14 mouse cellular contexts compared by ENCODE assay signal in the genomic region with DNA sequence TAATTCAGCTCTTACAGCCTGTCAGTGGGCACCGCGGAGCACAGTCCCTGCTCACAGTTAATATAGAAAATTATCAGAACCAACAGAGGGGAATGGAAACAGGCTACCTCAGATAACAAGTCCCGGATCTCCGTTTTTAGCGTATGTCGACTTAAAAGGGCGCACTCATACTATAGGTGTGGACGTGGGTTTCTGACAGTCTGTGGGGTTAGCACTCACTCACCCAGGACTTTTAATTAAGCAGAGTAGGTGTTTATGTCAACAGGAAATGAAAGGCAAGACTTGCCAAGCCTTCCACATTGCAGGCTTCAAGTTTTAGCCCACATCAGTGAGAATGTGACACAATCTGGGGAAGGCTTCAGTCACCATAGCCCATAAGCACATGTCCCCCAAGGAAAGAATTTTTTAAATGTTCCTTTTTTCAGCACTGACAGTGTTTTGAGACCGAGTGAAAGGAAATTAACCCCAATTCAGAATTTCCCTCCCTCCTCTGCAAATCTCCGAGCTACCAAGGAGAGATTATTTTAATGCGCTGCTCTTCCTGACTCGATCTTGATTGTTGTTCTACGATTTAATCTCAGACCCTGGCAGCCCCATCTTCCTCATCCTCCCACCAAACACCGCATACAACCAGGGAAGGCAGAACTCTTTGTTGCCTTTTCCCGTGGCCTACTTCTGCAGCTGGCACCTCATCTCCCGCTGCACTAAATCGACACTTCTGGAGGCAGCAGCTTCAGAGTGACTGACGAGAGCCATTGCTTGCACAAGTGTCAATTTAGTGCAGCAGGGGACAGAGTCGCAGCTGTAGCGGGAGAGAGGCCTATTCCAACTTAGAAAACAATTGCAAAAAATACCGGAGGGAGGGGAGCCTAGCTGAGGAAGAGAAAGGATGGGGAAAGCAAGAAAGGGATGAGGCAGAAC.
DNase-seq lines count a peak whose midpoint lies in the region; ATAC-seq and TF ChIP-seq lines count a peak whose summit lies in the region.
"Had no signal": no experiment of that assay in that cellular context is flagged by ENCODE, and none has a peak within 500 bp of the region (broad histone marks: within the 10 kb centered on the region; RNA-seq: fewer than 3 reads in every experiment).

No protein-coding gene starts in this region.

- H3K4me2 ChIP-seq in heart, postnatal 0 days (ENCODE audit: low read depth, low read length), result peak overlapping the region; percentile 56
- no peak overlapping the region for H3K4me2 ChIP-seq in forebrain, embryonic 11.5 days (ENCODE audit: low read depth, low read length, severe bottlenecking)
- peak overlapping the region; percentile 26 for H3K4me2 ChIP-seq in neural tube, embryonic 15.5 days
- no peak overlapping the region; the same call in 1 of the 2 replicates for H3K4me2 ChIP-seq in lung, postnatal 0 days (replicated peaks; ENCODE audit: low read depth, low read length)
- H3K4me2 ChIP-seq: liver, embryonic 15.5 days had no signal

- H3K4me1 ChIP-seq in heart, postnatal 0 days (ENCODE audit: control insufficient read depth, insufficient read depth), result peaks cover 11% of the 10 kb centered on the region; the same call in 1 of the 2 replicates
- no peaks in the 10 kb centered on the region for H3K4me1 ChIP-seq in heart, adult 2 months (ENCODE audit: control insufficient read depth, insufficient read depth, low read length)
- peaks cover 7% of the 10 kb centered on the region; the same call in 1 of the 2 replicates for H3K4me1 ChIP-seq in forebrain, embryonic 11.5 days (replicated peaks; ENCODE audit: control insufficient read depth, insufficient read depth, low read length)
- H3K4me1 ChIP-seq in neural tube, embryonic 15.5 days, result peaks cover 4% of the 10 kb centered on the region
- H3K4me1 ChIP-seq in lung, postnatal 0 days (ENCODE audit: insufficient read depth, low read depth, low read length), result no peaks in the 10 kb centered on the region
- H3K4me1 ChIP-seq: liver, embryonic 15.5 days had no signal

- no peak overlapping the region for H3K27ac ChIP-seq in heart, postnatal 0 days (ENCODE audit: low read depth)
- no peak overlapping the region for H3K27ac ChIP-seq in heart, adult 2 months
- peak overlapping the region; percentile 46; the same call in 1 of the 2 replicates for H3K27ac ChIP-seq in forebrain, embryonic 11.5 days (ENCODE audit: low read depth, low read length)
- H3K27ac ChIP-seq in neural tube, embryonic 15.5 days (replicated peaks), result peak overlapping the region; percentile 34; the same call in 1 of the 2 replicates
- H3K27ac ChIP-seq in lung, postnatal 0 days (ENCODE audit: low read length), result no peak overlapping the region
- H3K27ac ChIP-seq: gastrocnemius, adult 2 months; liver, embryonic 15.5 days had no signal

- no peaks in the 10 kb centered on the region for H3K79me2 ChIP-seq in heart, adult 2 months (replicated peaks; ENCODE audit: control insufficient read depth, insufficient read depth, low read length)

- intact Hi-C loops in heart, adult 2 months (cut with DNase I), result no loop called here

- DNase-seq in heart, postnatal 0 days (ENCODE audit: low spot score), result no peak
- no peak for DNase-seq in heart, adult 2 months
- no peak for DNase-seq in forebrain, embryonic 11.5 days (ENCODE audit: low spot score)
- DNase-seq in hindlimb bud, embryonic 11.5 days (ENCODE audit: extremely low spot score, low read depth, low spot score), result peak; percentile 22
- no peak for DNase-seq in gastrocnemius, postnatal 10 days
- DNase-seq in lung, postnatal 0 days (ENCODE audit: low spot score), result no peak
- DNase-seq: cerebellum, adult 11-12 months; gastrocnemius, adult 2 months; kidney, postnatal 4 days; thymus, postnatal 14 days had no signal

- no peaks in the 10 kb centered on the region for H3K27me3 ChIP-seq in heart, postnatal 0 days (ENCODE audit: control insufficient read depth, insufficient read depth, low read length)
- H3K27me3 ChIP-seq in heart, adult 2 months (ENCODE audit: control insufficient read depth, insufficient read depth, low read length), result no peaks in the 10 kb centered on the region
- H3K27me3 ChIP-seq in forebrain, embryonic 11.5 days (ENCODE audit: control insufficient read depth, insufficient read depth, low read length), result no peaks in the 10 kb centered on the region
- no peaks in the 10 kb centered on the region for H3K27me3 ChIP-seq in neural tube, embryonic 15.5 days (replicated peaks)
- H3K27me3 ChIP-seq in lung, postnatal 0 days (replicated peaks; ENCODE audit: insufficient read depth, low read length), result no peaks in the 10 kb centered on the region
- H3K27me3 ChIP-seq: CH12.LX; liver, embryonic 15.5 days had no signal

- no peaks in the 10 kb centered on the region for H3K9me3 ChIP-seq in heart, postnatal 0 days (replicated peaks; ENCODE audit: control insufficient read depth, low read length)
- H3K9me3 ChIP-seq in forebrain, embryonic 11.5 days (ENCODE audit: control insufficient read depth, low read length), result no peaks in the 10 kb centered on the region
- H3K9me3 ChIP-seq in neural tube, embryonic 15.5 days (replicated peaks), result no peaks in the 10 kb centered on the region
- no peaks in the 10 kb centered on the region for H3K9me3 ChIP-seq in lung, postnatal 0 days (ENCODE audit: low read length)
- H3K9me3 ChIP-seq: liver, embryonic 15.5 days had no signal

- no peak for TF ChIP-seq CTCF in heart, postnatal 0 days (IDR thresholded peaks at IDR 0.05; ENCODE audit: low read depth)
- TF ChIP-seq CTCF in heart, adult 2 months (IDR thresholded peaks at IDR 0.05), result no peak
- TF ChIP-seq CTCF in lung, postnatal 0 days (IDR thresholded peaks at IDR 0.05), result no peak

- ATAC-seq in heart, postnatal 0 days (ENCODE audit: insufficient read depth, low read depth), result no peak
- ATAC-seq in forebrain, embryonic 11.5 days (replicated peaks; ENCODE audit: low FRiP score), result peak; percentile 64
- ATAC-seq in neural tube, embryonic 15.5 days (ENCODE audit: low FRiP score), result no peak; the same call in 1 of the 2 replicates
- ATAC-seq in erythroblast, adult 5-6 weeks (replicated peaks; ENCODE audit: low FRiP score, poor library complexity, severe bottlenecking), result no peak
- ATAC-seq in lung, postnatal 0 days, result no peak

- 20% methylated on average over 21 of the region's 21 CpGs for WGBS in heart, postnatal 0 days
- 20% methylated on average over 21 of the region's 21 CpGs for WGBS in heart, adult 2 months
- 60% methylated on average over 21 of the region's 21 CpGs for WGBS in forebrain, embryonic 11.5 days
- WGBS in neural tube, embryonic 15.5 days, result 41% methylated on average over 21 of the region's 21 CpGs
- 40% methylated on average over 21 of the region's 21 CpGs for WGBS in lung, postnatal 0 days

- H3K4me3 ChIP-seq in heart, postnatal 0 days (ENCODE audit: low read depth, low read length), result peak overlapping the region; percentile 30
- no peak overlapping the region for H3K4me3 ChIP-seq in heart, adult 2 months
- no peak overlapping the region for H3K4me3 ChIP-seq in forebrain, embryonic 11.5 days (ENCODE audit: low read depth, low read length)
- H3K4me3 ChIP-seq in neural tube, embryonic 15.5 days (replicated peaks), result no peak overlapping the region
- no peak overlapping the region for H3K4me3 ChIP-seq in lung, postnatal 0 days (ENCODE audit: low read depth, low read length)
- H3K4me3 ChIP-seq: gastrocnemius, adult 2 months; liver, embryonic 15.5 days had no signal

- TF ChIP-seq POLR2A in heart, adult 2 months (IDR thresholded peaks at IDR 0.05; ENCODE audit: insufficient read depth, low read depth, low read length), result no peak

- no peak overlapping the region for H3K9ac ChIP-seq in heart, postnatal 0 days (replicated peaks; ENCODE audit: low read depth, low read length)
- no peak overlapping the region for H3K9ac ChIP-seq in heart, adult 2 months (ENCODE audit: low read depth, low read length)
- no peak overlapping the region for H3K9ac ChIP-seq in forebrain, embryonic 11.5 days (ENCODE audit: low read length)
- no peak overlapping the region for H3K9ac ChIP-seq in neural tube, embryonic 15.5 days (replicated peaks)
- no peak overlapping the region for H3K9ac ChIP-seq in lung, postnatal 0 days (replicated peaks; ENCODE audit: low read depth)
- H3K9ac ChIP-seq: liver, embryonic 15.5 days had no signal

- H3K36me3 ChIP-seq in heart, postnatal 0 days (replicated peaks; ENCODE audit: control insufficient read depth, insufficient read depth, low read length), result no peaks in the 10 kb centered on the region
- H3K36me3 ChIP-seq in heart, adult 2 months (ENCODE audit: control insufficient read depth, insufficient read depth, low read length), result no peaks in the 10 kb centered on the region
- H3K36me3 ChIP-seq in forebrain, embryonic 11.5 days (ENCODE audit: control insufficient read depth, insufficient read depth, low read length), result no peaks in the 10 kb centered on the region
- no peaks in the 10 kb centered on the region for H3K36me3 ChIP-seq in neural tube, embryonic 15.5 days
- no peaks in the 10 kb centered on the region for H3K36me3 ChIP-seq in lung, postnatal 0 days (ENCODE audit: insufficient read depth, low read length)
- H3K36me3 ChIP-seq: liver, embryonic 15.5 days had no signal

- no peak for TF ChIP-seq EP300 in heart, postnatal 0 days (IDR thresholded peaks at IDR 0.05; ENCODE audit: low read depth)
- TF ChIP-seq EP300 in heart, adult 2 months (IDR thresholded peaks at IDR 0.05; ENCODE audit: insufficient read depth, low read depth, low read length), result no peak
- no peak for TF ChIP-seq EP300 in lung, postnatal 0 days (IDR thresholded peaks at IDR 0.05)

Comparison
In these comparisons a context has a peak if more than half of its experiments do, and no peak if none do; other contexts are left out.
1. H3K27ac ChIP-seq: peak in forebrain, embryonic 11.5 days (single experiment) and neural tube, embryonic 15.5 days (single experiment); none in heart, postnatal 0 days (single experiment), heart, adult 2 months (single experiment) and lung, postnatal 0 days (single experiment).
2. H3K4me2 ChIP-seq: peak in heart, postnatal 0 days (single experiment) and neural tube, embryonic 15.5 days (single experiment); none in forebrain, embryonic 11.5 days (single experiment) and lung, postnatal 0 days (single experiment).